Mouse (Mus musculus): ENCODE results near the gene Alpl. TPM values are rescaled to one million over a fixed set of nuclear protein-coding genes. Genes with fewer than 3 reads are reported as not detected.

Alpl gene
- total and polyA plus RNA-seq, 3 experiments: not detected

- no peak for TF ChIP-seq SMC3 (IDR thresholded peaks at IDR 0.05; ENCODE audit: low read depth, low read length)
- TF ChIP-seq CHD1 (IDR thresholded peaks at IDR 0.05; ENCODE audit: low read depth, low read length): no peak
- no peak for TF ChIP-seq TAL1 (IDR thresholded peaks at IDR 0.05; ENCODE audit: low read length)
- no peak for TF ChIP-seq ZC3H11A (IDR thresholded peaks at IDR 0.05; ENCODE audit: low read depth, low read length)
- no peak for TF ChIP-seq CHD2 (IDR thresholded peaks at IDR 0.05; ENCODE audit: low read length)
- TF ChIP-seq ELF1 (IDR thresholded peaks at IDR 0.05; ENCODE audit: low read depth, low read length): 0 out of 2 replicates have a peak, but pooled peaks have one; percentile 26
- no peak for TF ChIP-seq MXI1 (IDR thresholded peaks at IDR 0.05; ENCODE audit: low read depth, low read length)
- no peak for TF ChIP-seq POLR2A (IDR thresholded peaks at IDR 0.05; ENCODE audit: control insufficient read depth in 1 of 2, insufficient read depth in 1 of 2, low read depth in 1 of 2, low read length in 2 of 2, poor library complexity in 1 of 2)
- peak; percentile 15; the same call in 1 of the 2 replicates for TF ChIP-seq MAX (IDR thresholded peaks at IDR 0.05; ENCODE audit: low read length)
- no peak for TF ChIP-seq MYC (IDR thresholded peaks at IDR 0.05; ENCODE audit: low read depth, low read length)
- Histone ChIP-seq H3K27me3 (ENCODE audit: control insufficient read depth in 1 of 2, insufficient read depth in 2 of 2, low read length in 2 of 2) (no peaks in the 10 kb centered on the region), H3K4me1 (ENCODE audit: control insufficient read depth in 1 of 2, insufficient read depth in 2 of 2, low read length in 2 of 2) (peaks cover 0 to 4% of the 10 kb centered on the region in 2 experiments; a peak in 2 of 4 replicates), H3K4me3 (ENCODE audit: control insufficient read depth in 1 of 2, insufficient read depth in 1 of 2, low read depth in 2 of 2, low read length in 2 of 2) (no peak overlapping the region), H3K27ac (ENCODE audit: control insufficient read depth, low read depth, low read length) (no peak overlapping the region), H3K36me3 (ENCODE audit: control insufficient read depth in 1 of 2, insufficient read depth in 2 of 2, low read length in 2 of 2) (no peaks in the 10 kb centered on the region), H3K9ac (ENCODE audit: control insufficient read depth, low read depth, low read length, poor library complexity, severe bottlenecking) (no peak overlapping the region), H3K9me3 (replicated peaks; ENCODE audit: insufficient read depth, low read length) (no peaks in the 10 kb centered on the region), H3K79me2 (ENCODE audit: control insufficient read depth, insufficient read depth, low read length, poor library complexity) (no peaks in the 10 kb centered on the region)
- DNase-seq (ENCODE audit: low read depth, low spot score): peak; percentile 52
Observed at GRCm38 (mm10) chr4:137820721-137821120, 24.5 kb upstream of the Alpl start.

GRCm38 (mm10) chr4:137819487-137819886 is 23.3 kb upstream of the Alpl start:
- Histone ChIP-seq H3K36me3 (ENCODE audit: control insufficient read depth in 1 of 2, insufficient read depth in 2 of 2, low read length in 2 of 2) (no peaks in the 10 kb centered on the region), H3K9ac (ENCODE audit: control insufficient read depth, low read depth, low read length, poor library complexity, severe bottlenecking) (no peak overlapping the region), H3K79me2 (ENCODE audit: control insufficient read depth, insufficient read depth, low read length, poor library complexity) (no peaks in the 10 kb centered on the region), H3K4me1 (ENCODE audit: control insufficient read depth in 1 of 2, insufficient read depth in 2 of 2, low read length in 2 of 2) (peaks cover 0 to 4% of the 10 kb centered on the region in 2 experiments; a peak in 2 of 4 replicates), H3K27me3 (ENCODE audit: control insufficient read depth in 1 of 2, insufficient read depth in 2 of 2, low read length in 2 of 2) (no peaks in the 10 kb centered on the region), H3K9me3 (replicated peaks; ENCODE audit: insufficient read depth, low read length) (no peaks in the 10 kb centered on the region), H3K4me3 (ENCODE audit: control insufficient read depth in 1 of 2, insufficient read depth in 1 of 2, low read depth in 2 of 2, low read length in 2 of 2) (no peak overlapping the region), H3K27ac (ENCODE audit: control insufficient read depth, low read depth, low read length) (no peak overlapping the region)
- no peak for DNase-seq (ENCODE audit: low read depth, low spot score)
- no peak for TF ChIP-seq RAD21 (IDR thresholded peaks at IDR 0.05; ENCODE audit: low read depth, low read length)
- no peak for TF ChIP-seq ETS1 (IDR thresholded peaks at IDR 0.05; ENCODE audit: low read depth, low read length)
- no peak for TF ChIP-seq USF1 (IDR thresholded peaks at IDR 0.05; ENCODE audit: low read depth, low read length)
- no peak for TF ChIP-seq ZC3H11A (IDR thresholded peaks at IDR 0.05; ENCODE audit: low read depth, low read length)
- no peak for TF ChIP-seq CTCF (IDR thresholded peaks at IDR 0.05 in 2 of 3, conservative IDR thresholded peaks at IDR 0.05 in 1 of 3; ENCODE audit: control insufficient read depth in 1 of 3, insufficient read depth in 1 of 3, low read depth in 2 of 3, low read length in 3 of 3, poor library complexity in 1 of 3, severe bottlenecking in 1 of 3)
- TF ChIP-seq POLR2AphosphoS2 (IDR thresholded peaks at IDR 0.05; ENCODE audit: low read length): no peak
- TF ChIP-seq BHLHE40 (IDR thresholded peaks at IDR 0.05; ENCODE audit: borderline replicate concordance, low read depth, low read length): no peak
- TF ChIP-seq ELF1 (IDR thresholded peaks at IDR 0.05; ENCODE audit: low read depth, low read length): no peak
- TF ChIP-seq EP300 (IDR thresholded peaks at IDR 0.05; ENCODE audit: low read depth in 1 of 2, low read length in 2 of 2): no peak
- no peak for TF ChIP-seq GABPA (IDR thresholded peaks at IDR 0.05; ENCODE audit: low read depth, low read length)
- TF ChIP-seq MYC (IDR thresholded peaks at IDR 0.05; ENCODE audit: low read depth, low read length): no peak
- no peak for TF ChIP-seq POLR2AphosphoS5 (IDR thresholded peaks at IDR 0.05; ENCODE audit: borderline replicate concordance, low read depth, low read length)
- TF ChIP-seq KAT2A (conservative IDR thresholded peaks at IDR 0.05; ENCODE audit: low read depth, low read length): no peak
- no peak for TF ChIP-seq JUND (IDR thresholded peaks at IDR 0.05; ENCODE audit: low read depth, low read length)
- TF ChIP-seq MAX (IDR thresholded peaks at IDR 0.05; ENCODE audit: low read length): no peak
- TF ChIP-seq MAZ (IDR thresholded peaks at IDR 0.05; ENCODE audit: low read depth, low read length): no peak
- no peak for TF ChIP-seq MEF2A (IDR thresholded peaks at IDR 0.05; ENCODE audit: extremely low read depth, insufficient replicate concordance, low read depth, low read length, poor library complexity, severe bottlenecking)
- TF ChIP-seq POLR2A (IDR thresholded peaks at IDR 0.05; ENCODE audit: control insufficient read depth in 1 of 2, insufficient read depth in 1 of 2, low read depth in 1 of 2, low read length in 2 of 2, poor library complexity in 1 of 2): no peak
- TF ChIP-seq USF2 (IDR thresholded peaks at IDR 0.05; ENCODE audit: borderline replicate concordance in 1 of 2, insufficient read depth in 1 of 2, low read depth in 1 of 2, low read length in 2 of 2): no peak
- no peak for TF ChIP-seq TAL1 (IDR thresholded peaks at IDR 0.05; ENCODE audit: low read length)
